Mouse (Mus musculus) adipocyte (in vitro differentiated cells): ENCODE measurements around the gene Olfr745.

Experiments used
- DNase-seq: peaks from one replicate; pipeline ENCODE4 v3.0.0-alpha.2; 2016; ENCODE audit warnings: low spot score

The Olfr745 gene

DNA sequence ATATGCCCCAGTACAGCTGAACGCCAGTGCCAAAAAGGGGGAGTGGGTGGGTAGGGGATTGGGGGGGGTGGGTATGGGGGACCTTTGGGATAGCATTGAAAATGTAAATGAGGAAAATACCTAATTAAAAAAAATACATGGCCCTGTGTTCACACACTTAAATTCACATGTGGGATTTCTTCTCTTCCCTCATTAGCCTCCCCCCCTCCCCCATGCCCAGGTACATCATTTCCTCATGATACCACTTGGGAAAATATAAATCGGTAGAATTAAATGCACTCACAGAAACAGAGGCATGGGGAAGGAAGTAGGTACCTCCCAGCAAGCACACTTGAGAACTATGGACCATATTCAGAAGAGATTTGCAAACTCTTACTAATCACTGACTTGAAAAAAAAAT lies at the start of gene Olfr745:
TSS of gene Olfr745 (plus strand) at position 301 of the 400 bp plus-strand sequence.
- DNase-seq: no peak

- DNase-seq: no peak
Measured at GRCm38 (mm10) chr14:50614579-50614978, 24.6 kb upstream of the Olfr745 start, which contains the start of gene Olfr744. Olfr744 (plus strand) TSS chr14:50614879.

- DNase-seq: no peak
Measured at GRCm38 (mm10) chr14:50646783-50647182, 7.6 kb downstream of the Olfr745 start, which contains the start of gene Olfr746. Olfr746 (plus strand) TSS chr14:50647083.

GRCm38 (mm10) chr14:50693106-50693505 lies 53.9 kb downstream of the Olfr745 start, which contains the start of gene Olfr747:
Olfr747 (minus strand) TSS chr14:50693206.
- no peak for DNase-seq
